Mouse (Mus musculus): Measurements from ENCODE around the gene Pip4k2b. TPM values are rescaled to one million over a fixed set of nuclear protein-coding genes. Genes with fewer than 3 reads are reported as not detected.

Gene Pip4k2b
- polyA plus RNA-seq, 1 experiment from 2014 or later: 1.3 TPM

DNA sequence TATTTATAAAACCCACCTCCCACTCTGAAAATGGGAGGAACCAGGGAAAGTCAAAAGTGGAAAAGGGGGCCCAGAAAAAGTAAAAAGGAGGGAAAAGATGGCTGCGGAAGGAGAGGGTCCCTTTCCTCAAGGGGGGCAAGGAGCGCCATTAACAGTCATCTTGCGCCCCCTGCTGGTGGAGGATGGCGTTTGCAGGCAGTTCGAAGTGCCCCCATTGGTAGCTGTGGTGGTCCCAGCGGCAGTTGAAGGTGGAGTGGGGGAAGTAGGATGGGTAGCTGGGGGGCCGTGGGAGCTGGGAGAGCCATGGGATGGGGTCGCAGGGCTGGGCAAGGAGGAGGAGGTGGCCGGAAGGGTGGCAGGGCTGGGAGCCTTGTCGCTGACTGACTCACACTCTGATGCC lies 54.6 kb downstream of the Pip4k2b start:
- ATAC-seq (ENCODE audit: insufficient number of reproducible peaks, low FRiP score): no peak
- no peak overlapping the region for H3K4me2 ChIP-seq
- H3K4me1 ChIP-seq (replicated peaks): peaks cover 33% of the 10 kb centered on the region
- no peak overlapping the region for H3K9ac ChIP-seq
- WGBS: 32% methylated on average over 10 of the region's 10 CpGs
- no peak overlapping the region for H3K4me3 ChIP-seq
- H3K9me3 ChIP-seq (replicated peaks): no peaks in the 10 kb centered on the region
- H3K27ac ChIP-seq (ENCODE audit: poor library complexity, severe bottlenecking): no peak overlapping the region
- H3K27me3 ChIP-seq (replicated peaks): no peaks in the 10 kb centered on the region
- peaks cover 58% of the 10 kb centered on the region for H3K36me3 ChIP-seq

- H3K9me3 ChIP-seq (replicated peaks): no peaks in the 10 kb centered on the region
- peaks cover 30% of the 10 kb centered on the region for H3K4me1 ChIP-seq (replicated peaks)
- peak overlapping the region; percentile 81; the same call in 1 of the 2 replicates for H3K4me2 ChIP-seq
- no peaks in the 10 kb centered on the region for H3K27me3 ChIP-seq (replicated peaks)
- peaks cover 54% of the 10 kb centered on the region for H3K36me3 ChIP-seq
- H3K9ac ChIP-seq: peak overlapping the region; percentile 64
- no peak for ATAC-seq (ENCODE audit: insufficient number of reproducible peaks, low FRiP score)
- 89% methylated on average over 3 of the region's 3 CpGs for WGBS
- H3K27ac ChIP-seq (ENCODE audit: poor library complexity, severe bottlenecking): no peak overlapping the region
- 0 out of 2 replicates have a peak overlapping the region, but pooled peaks have one; percentile 39 for H3K4me3 ChIP-seq
Observed at GRCm38 (mm10) chr11:97687061-97687460, 57.4 kb downstream of the Pip4k2b start.

GRCm38 (mm10) chr11:97686322-97686908 lies 58.1 kb downstream of the Pip4k2b start:
- Histone ChIP-seq H3K27me3 (replicated peaks) (no peaks in the 10 kb centered on the region), H3K4me2 (peak overlapping the region; percentile 81), H3K9me3 (replicated peaks) (no peaks in the 10 kb centered on the region), H3K4me3 (peak overlapping the region; percentile 39), H3K9ac (peak overlapping the region; percentile 64), H3K4me1 (replicated peaks) (peaks cover 32% of the 10 kb centered on the region), H3K27ac (ENCODE audit: poor library complexity, severe bottlenecking) (no peak overlapping the region; the same call in 1 of the 2 replicates), H3K36me3 (peaks cover 54% of the 10 kb centered on the region)
- WGBS: 65% methylated on average over 11 of the region's 11 CpGs
- no peak for ATAC-seq (ENCODE audit: insufficient number of reproducible peaks, low FRiP score)

DNA sequence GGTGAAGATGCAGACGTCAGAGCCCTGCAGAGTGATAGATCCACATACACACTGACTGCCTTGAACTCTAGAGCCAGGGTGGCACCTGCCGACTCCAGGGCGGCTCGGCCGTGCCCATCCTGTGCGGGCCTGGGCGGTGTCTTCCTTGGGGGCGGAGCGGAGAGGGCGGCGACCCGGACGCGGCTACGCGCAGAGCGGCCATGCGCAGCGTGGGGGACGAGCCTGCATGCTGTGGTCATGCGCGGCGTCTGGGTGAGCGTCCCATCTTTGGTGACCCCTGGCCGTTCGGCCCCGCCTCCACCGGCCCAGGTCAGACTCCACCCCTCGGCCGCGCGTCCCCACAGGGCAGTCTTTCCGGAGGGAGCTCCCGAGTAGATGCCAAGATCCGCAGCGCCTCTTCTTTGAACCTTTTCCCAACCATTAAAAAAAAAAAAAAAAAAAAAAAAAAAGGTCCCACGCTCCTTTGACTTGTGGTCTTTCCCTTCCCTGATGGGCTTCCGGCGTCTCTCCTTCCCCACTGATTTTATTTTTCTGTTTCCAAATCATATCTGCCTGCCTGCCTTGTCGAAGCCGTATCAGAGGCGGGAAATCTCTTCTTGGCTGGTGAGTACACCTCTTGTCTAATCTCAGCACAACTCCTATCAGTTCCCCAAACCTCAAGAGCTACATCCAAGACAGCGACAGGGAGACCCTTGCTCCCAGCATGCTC lies 58.7 kb downstream of the Pip4k2b start, which contains the start of gene Cisd3:
TSS of gene Cisd3 (plus strand) at position 214 of the 709 bp plus-strand sequence.
- WGBS: under 1% methylated on average over 43 of the region's 43 CpGs
- peak within 1 kb of the TSS; percentile 81 for H3K4me2 ChIP-seq
- peak within 1 kb of the TSS; percentile 39 for H3K4me3 ChIP-seq
- H3K27ac ChIP-seq (ENCODE audit: poor library complexity, severe bottlenecking): peak within 1 kb of the TSS; percentile 55
- H3K4me1 ChIP-seq (replicated peaks): peaks cover 32% of the 10 kb centered on the region
- peak; percentile 90 for ATAC-seq (ENCODE audit: insufficient number of reproducible peaks, low FRiP score)
- no peaks in the 10 kb centered on the region for H3K9me3 ChIP-seq (replicated peaks)
- H3K9ac ChIP-seq: peak within 1 kb of the TSS; percentile 64
- H3K36me3 ChIP-seq: peaks cover 53% of the 10 kb centered on the region
- no peaks in the 10 kb centered on the region for H3K27me3 ChIP-seq (replicated peaks)

- Histone ChIP-seq H3K9ac (no peak overlapping the region), H3K4me3 (no peak overlapping the region), H3K27me3 (replicated peaks) (no peaks in the 10 kb centered on the region), H3K27ac (ENCODE audit: poor library complexity, severe bottlenecking) (peak overlapping the region; percentile 55; the same call in 1 of the 2 replicates), H3K4me1 (replicated peaks) (peaks cover 36% of the 10 kb centered on the region), H3K36me3 (peaks cover 52% of the 10 kb centered on the region), H3K9me3 (replicated peaks) (no peaks in the 10 kb centered on the region), H3K4me2 (0 out of 2 replicates have a peak overlapping the region, but pooled peaks have one; percentile 81)
- 42% methylated on average over 7 of the region's 7 CpGs for WGBS
- ATAC-seq (ENCODE audit: insufficient number of reproducible peaks, low FRiP score): no peak
Observed at GRCm38 (mm10) chr11:97684766-97685165, 59.7 kb downstream of the Pip4k2b start.

GRCm38 (mm10) chr11:97684063-97684680 lies 60.3 kb downstream of the Pip4k2b start:
- H3K9me3 ChIP-seq (replicated peaks): no peaks in the 10 kb centered on the region
- H3K4me3 ChIP-seq: no peak overlapping the region
- H3K36me3 ChIP-seq: peaks cover 52% of the 10 kb centered on the region
- 86% methylated on average over 6 of the region's 6 CpGs for WGBS
- H3K27ac ChIP-seq (ENCODE audit: poor library complexity, severe bottlenecking): no peak overlapping the region
- H3K4me2 ChIP-seq: no peak overlapping the region
- H3K27me3 ChIP-seq (replicated peaks): no peaks in the 10 kb centered on the region
- H3K9ac ChIP-seq: no peak overlapping the region
- H3K4me1 ChIP-seq (replicated peaks): peaks cover 36% of the 10 kb centered on the region
- no peak for ATAC-seq (ENCODE audit: insufficient number of reproducible peaks, low FRiP score)

DNA sequence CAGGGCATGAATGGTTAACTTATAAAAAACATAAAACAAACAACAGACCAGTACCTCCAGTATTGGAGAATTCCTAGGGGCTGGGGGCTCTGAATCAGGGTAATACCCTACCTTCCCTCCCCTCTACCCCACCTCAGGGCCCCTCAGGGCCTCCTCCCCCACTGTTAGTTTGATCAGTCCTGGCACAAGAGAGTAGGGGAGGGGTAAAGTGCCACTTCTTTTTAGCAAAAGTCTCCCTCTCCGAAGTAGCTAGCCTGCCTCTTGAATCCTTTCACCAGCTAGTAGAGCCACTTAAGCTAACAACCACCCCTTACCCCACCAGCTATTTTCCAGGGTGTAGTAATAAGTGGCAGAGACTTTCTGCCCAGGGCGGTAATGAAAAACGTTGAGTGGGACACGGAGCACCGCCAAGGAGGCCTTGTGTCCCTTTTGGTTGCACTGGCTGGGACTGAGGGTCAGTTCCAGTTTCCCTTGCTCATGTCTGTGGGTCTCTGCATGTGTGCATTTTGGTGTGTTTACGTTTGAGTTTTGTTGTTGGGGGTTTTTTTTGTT lies 61.9 kb downstream of the Pip4k2b start:
- 68% methylated on average over 6 of the region's 6 CpGs for WGBS
- no peak overlapping the region for H3K4me2 ChIP-seq
- peaks cover 36% of the 10 kb centered on the region for H3K4me1 ChIP-seq (replicated peaks)
- H3K27me3 ChIP-seq (replicated peaks): no peaks in the 10 kb centered on the region
- H3K4me3 ChIP-seq: no peak overlapping the region
- ATAC-seq (ENCODE audit: insufficient number of reproducible peaks, low FRiP score): no peak
- no peak overlapping the region for H3K27ac ChIP-seq (ENCODE audit: poor library complexity, severe bottlenecking)
- no peak overlapping the region; the same call in 1 of the 2 replicates for H3K9ac ChIP-seq
- H3K36me3 ChIP-seq: peaks cover 51% of the 10 kb centered on the region
- H3K9me3 ChIP-seq (replicated peaks): no peaks in the 10 kb centered on the region

DNA sequence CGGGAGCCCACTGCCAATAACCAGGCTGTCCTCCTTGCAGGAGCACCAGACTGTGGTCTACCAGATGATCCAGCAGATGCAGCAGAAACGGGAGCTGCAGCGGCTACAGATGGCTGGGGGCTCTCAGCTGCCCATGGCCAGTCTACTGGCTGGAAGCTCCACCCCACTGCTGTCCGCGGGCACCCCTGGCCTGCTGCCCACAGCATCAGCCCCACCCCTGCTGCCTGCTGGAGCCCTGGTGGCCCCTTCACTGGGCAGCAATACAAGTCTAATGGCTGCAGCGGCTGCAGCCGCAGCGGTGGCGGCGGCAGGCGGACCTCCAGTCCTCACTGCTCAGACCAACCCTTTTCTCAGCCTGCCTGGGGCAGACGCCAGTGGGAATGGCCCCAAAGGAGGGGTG lies 64.1 kb downstream of the Pip4k2b start:
- no peak for ATAC-seq (ENCODE audit: insufficient number of reproducible peaks, low FRiP score)
- Histone ChIP-seq H3K27ac (ENCODE audit: poor library complexity, severe bottlenecking) (no peak overlapping the region), H3K4me1 (replicated peaks) (peaks cover 29% of the 10 kb centered on the region), H3K4me3 (no peak overlapping the region), H3K36me3 (peaks cover 71% of the 10 kb centered on the region), H3K4me2 (no peak overlapping the region), H3K27me3 (replicated peaks) (no peaks in the 10 kb centered on the region), H3K9me3 (replicated peaks) (no peaks in the 10 kb centered on the region), H3K9ac (no peak overlapping the region; the same call in 1 of the 2 replicates)
- 80% methylated on average over 12 of the region's 12 CpGs for whole genome bisulfite sequencing

DNA sequence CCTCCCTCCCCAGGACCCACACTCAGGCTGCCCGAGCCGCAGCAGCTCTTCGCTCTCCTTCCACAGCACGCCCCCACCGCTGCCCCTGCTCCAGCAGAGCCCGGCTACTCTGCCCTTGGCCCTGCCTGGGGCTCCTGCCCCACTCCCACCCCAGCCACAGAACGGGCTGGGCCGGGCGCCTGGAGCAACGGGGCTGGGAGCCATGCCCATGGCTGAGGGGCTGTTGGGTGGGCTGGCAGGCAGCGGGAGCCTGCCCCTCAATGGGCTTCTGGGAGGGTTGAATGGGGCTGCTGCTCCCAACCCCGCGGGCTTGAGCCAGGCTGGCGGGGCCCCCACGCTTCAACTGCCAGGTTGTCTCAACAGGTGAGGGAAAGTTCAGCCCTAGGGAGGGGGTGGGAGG lies 66.2 kb downstream of the Pip4k2b start:
- peaks cover 20% of the 10 kb centered on the region for H3K4me1 ChIP-seq (replicated peaks)
- ATAC-seq (ENCODE audit: insufficient number of reproducible peaks, low FRiP score): 0 out of 2 replicates have a peak, but pooled peaks have one; percentile 6
- no peaks in the 10 kb centered on the region for H3K27me3 ChIP-seq (replicated peaks)
- 84% methylated on average over 15 of the region's 15 CpGs for WGBS
- H3K27ac ChIP-seq (ENCODE audit: poor library complexity, severe bottlenecking): no peak overlapping the region
- H3K9me3 ChIP-seq (replicated peaks): no peaks in the 10 kb centered on the region
- no peak overlapping the region for H3K9ac ChIP-seq
- no peak overlapping the region for H3K4me2 ChIP-seq
- H3K4me3 ChIP-seq: no peak overlapping the region
- peaks cover 90% of the 10 kb centered on the region for H3K36me3 ChIP-seq

GRCm38 (mm10) chr11:97677842-97678241 lies 66.7 kb downstream of the Pip4k2b start:
- no peak overlapping the region for H3K27ac ChIP-seq (ENCODE audit: poor library complexity, severe bottlenecking)
- 73% methylated on average over 8 of the region's 8 CpGs for WGBS
- no peak overlapping the region for H3K4me3 ChIP-seq
- H3K27me3 ChIP-seq (replicated peaks): no peaks in the 10 kb centered on the region
- H3K9ac ChIP-seq: no peak overlapping the region
- H3K9me3 ChIP-seq (replicated peaks): no peaks in the 10 kb centered on the region
- ATAC-seq (ENCODE audit: insufficient number of reproducible peaks, low FRiP score): 0 out of 2 replicates have a peak, but pooled peaks have one; percentile 3
- peaks cover 20% of the 10 kb centered on the region for H3K4me1 ChIP-seq (replicated peaks)
- peaks cover 93% of the 10 kb centered on the region for H3K36me3 ChIP-seq
- no peak overlapping the region for H3K4me2 ChIP-seq

DNA sequence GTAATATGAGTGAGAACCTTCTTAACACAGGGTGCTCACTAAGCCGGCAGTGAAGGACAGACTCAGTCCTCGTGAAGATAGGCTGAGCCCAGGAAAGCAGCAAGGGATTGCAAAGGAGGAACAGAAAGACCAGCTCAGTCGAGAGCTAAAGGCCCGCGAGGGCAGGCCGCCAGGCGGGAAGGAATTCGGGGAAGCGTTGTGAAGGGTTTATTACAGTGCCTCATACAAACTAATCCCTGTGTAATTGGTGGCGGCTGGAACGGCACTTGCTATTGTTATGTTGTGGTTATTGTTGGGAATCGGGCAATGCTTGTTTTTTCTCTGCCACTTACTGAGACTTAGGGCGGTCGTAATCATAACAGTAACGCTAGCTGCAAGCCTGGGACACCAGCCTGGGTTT lies 67.1 kb downstream of the Pip4k2b start:
- Histone ChIP-seq H3K9ac (no peak overlapping the region), H3K27ac (ENCODE audit: poor library complexity, severe bottlenecking) (no peak overlapping the region), H3K4me1 (replicated peaks) (peaks cover 16% of the 10 kb centered on the region), H3K36me3 (peaks cover 94% of the 10 kb centered on the region), H3K4me2 (no peak overlapping the region), H3K9me3 (replicated peaks) (no peaks in the 10 kb centered on the region), H3K27me3 (replicated peaks) (no peaks in the 10 kb centered on the region), H3K4me3 (no peak overlapping the region)
- no peak for ATAC-seq (ENCODE audit: insufficient number of reproducible peaks, low FRiP score)
- 79% methylated on average over 15 of the region's 15 CpGs for WGBS
